Mouse (Mus musculus): Measurements from ENCODE around the gene P2ry6.

DNA sequence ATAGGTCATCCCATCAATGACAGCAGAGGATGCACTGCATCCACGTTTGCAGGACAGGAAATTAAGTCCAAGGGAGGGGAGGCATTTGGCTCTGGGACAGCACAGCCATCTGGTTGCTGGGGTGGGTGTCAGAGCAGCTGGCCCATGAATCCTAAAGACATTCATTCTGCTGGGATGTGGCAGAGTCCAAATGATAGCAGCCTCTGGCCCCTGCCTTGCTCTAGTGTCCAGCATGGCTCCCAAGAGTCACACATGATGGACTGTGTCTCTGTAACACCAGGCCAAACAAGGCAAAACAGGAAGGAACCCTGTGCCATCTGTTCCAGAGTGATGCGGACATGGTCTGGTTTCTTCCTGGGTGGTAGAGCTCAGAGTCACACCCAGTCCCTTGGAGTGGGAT lies 22.5 kb downstream of the P2ry6 start:
- TF ChIP-seq CTCF (IDR thresholded peaks at IDR 0.05; ENCODE audit: control insufficient read depth, insufficient read depth, insufficient read length), result no peak
- TF ChIP-seq CEBPB (IDR thresholded peaks at IDR 0.05; ENCODE audit: low read depth), result no peak
- no peak for TF ChIP-seq USF1 (IDR thresholded peaks at IDR 0.05; ENCODE audit: low read depth)
- no peak for TF ChIP-seq MAX (IDR thresholded peaks at IDR 0.05)
- TF ChIP-seq MYOD1 (IDR thresholded peaks at IDR 0.05; ENCODE audit: control insufficient read depth, insufficient read length, low read depth), result no peak
- no peak for TF ChIP-seq MYOG (IDR thresholded peaks at IDR 0.05; ENCODE audit: control insufficient read depth, extremely low read depth, insufficient read length)
